Mouse (Mus musculus) cerebellum, adult 2 months (tissue): ENCODE data around the gene Metap2. TPM values are rescaled to one million over a fixed set of nuclear protein-coding genes. Genes with fewer than 3 reads are reported as not detected.
"Not testable (repeated sequence)": the region's sequence is repeated elsewhere in the genome, so short reads cannot be mapped to it uniquely, and the experiment has no call there.

Source experiments
- DNase-seq, 2 experiments: peaks; one replicate each; pipeline ENCODE4 v3.0.0; 2021
- H3K27ac ChIP-seq: fragments of 200-500 bp; 2 replicates; pipeline ENCODE4 v1.5.1; 2012; ENCODE audit warnings: low read length, control low read depth, inconsistent platforms; ENCODE audit not compliant: insufficient read depth
- H3K27me3 ChIP-seq: fragments of 200-500 bp; 2 replicates; pipeline ENCODE4 v1.6.1; 2012; ENCODE audit warnings: inconsistent platforms, mild to moderate bottlenecking, low read length, moderate library complexity; ENCODE audit not compliant: control insufficient read depth, insufficient read depth
- H3K4me1 ChIP-seq: fragments of 200-500 bp; 2 replicates; pipeline ENCODE4 v1.6.1; 2011; ENCODE audit warnings: low read length; ENCODE audit not compliant: control insufficient read depth, insufficient read depth
- H3K4me3 ChIP-seq: fragments of 200-500 bp; replicated peaks from 2 replicates; pipeline ENCODE3; 2011; ENCODE audit warnings: mild to moderate bottlenecking, low read depth, low read length, control low read depth; ENCODE audit not compliant: insufficient read depth
- CTCF ChIP-seq: fragments of 200-500 bp; IDR thresholded peaks from 2 replicates; pipeline ENCODE4 v1.5.1; 2011; ENCODE audit warnings: low read depth, mild to moderate bottlenecking, control low read depth, low read length, moderate library complexity, borderline replicate concordance; ENCODE audit not compliant: insufficient read depth
- POLR2A ChIP-seq: fragments of 200-500 bp; IDR thresholded peaks from 2 replicates; pipeline ENCODE4 v1.6.1; 2011; ENCODE audit warnings: low read length, control low read depth, borderline replicate concordance; ENCODE audit not compliant: insufficient read depth
- WGBS: fragments of 180-500 bp; shearing (Covaris S2); methylation state at CpG from one replicate; pipeline ENCODE4 v1.1.7; 2018; 5-methylcytosine and 5-hydroxymethylcytosine counted together
- polyA plus RNA-seq: library from polyadenylated mRNA; depleted of rRNA; stranded (reverse); fragments of >200 nt; gene quantifications from 2 replicates; pipeline ENCODE4 v1.2.3, GENCODE M21; 2012; rRNA removed

Metap2 gene
- polyA plus RNA-seq, 1 experiment, result 131 TPM

DNA sequence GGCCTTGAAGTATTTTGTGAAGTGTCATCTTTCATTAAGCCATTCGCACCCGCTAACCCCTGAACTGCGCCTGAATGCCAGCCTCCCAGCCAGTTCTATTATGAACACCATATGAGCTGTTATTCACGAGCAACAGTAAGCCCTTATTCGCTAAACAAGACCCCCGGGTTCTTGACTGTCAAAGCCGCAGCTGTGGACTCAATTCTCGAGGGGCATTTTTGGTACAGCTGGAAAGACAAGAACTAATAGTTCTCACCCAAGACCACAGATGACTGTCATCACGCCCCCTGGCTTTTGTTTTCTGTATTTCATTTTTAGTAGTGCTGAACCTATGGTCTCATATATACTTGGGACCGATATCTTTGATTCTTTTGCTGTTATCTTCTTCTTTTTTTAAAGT, 83.1 kb downstream of the Metap2 start:
- Histone ChIP-seq H3K27me3 (no peaks in the 10 kb centered on the region), H3K4me1 (peaks cover 7% of the 10 kb centered on the region; the same call in 1 of the 2 replicates), H3K27ac (no peak overlapping the region), H3K4me3 (no peak overlapping the region)
- WGBS, result 27% methylated on average over 10 of the region's 10 CpGs
- peak in 1 of 2 experiments; percentile 23 for DNase-seq
- TF ChIP-seq POLR2A (no peak), CTCF (peak; percentile 20; the same call in 1 of the 2 replicates)

DNA sequence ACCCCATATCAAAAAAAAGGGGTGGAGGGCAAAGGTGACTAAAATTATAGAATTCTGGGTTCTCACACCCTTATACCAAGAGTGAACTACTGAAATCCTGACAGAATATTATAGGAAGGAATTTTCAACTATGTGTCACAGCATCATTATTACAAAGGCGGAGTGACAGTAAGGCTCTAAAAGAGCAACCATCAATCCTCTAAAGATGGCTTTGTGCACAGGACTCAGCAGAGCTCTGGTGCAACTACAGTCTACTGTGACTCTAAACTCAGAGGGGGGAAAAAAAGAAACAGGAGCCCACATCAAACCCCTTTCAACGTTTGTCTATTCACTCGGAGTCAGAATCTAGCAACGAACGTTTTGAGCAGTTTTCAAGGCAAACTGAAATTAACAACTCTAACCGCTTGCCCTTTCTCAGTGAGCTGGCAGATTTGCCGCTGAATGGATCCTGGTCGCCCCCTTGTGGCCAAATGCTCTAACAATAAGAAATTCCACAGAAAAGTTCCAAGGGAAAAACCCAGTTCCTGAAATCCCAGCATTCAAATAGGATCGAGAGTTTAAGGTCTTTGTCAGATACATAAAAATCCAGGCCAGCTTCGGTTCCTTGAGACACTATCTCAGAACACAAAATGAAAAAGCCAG, 84.0 kb downstream of the Metap2 start:
- WGBS, result 6% methylated on average over 10 of the region's 10 CpGs

DNA sequence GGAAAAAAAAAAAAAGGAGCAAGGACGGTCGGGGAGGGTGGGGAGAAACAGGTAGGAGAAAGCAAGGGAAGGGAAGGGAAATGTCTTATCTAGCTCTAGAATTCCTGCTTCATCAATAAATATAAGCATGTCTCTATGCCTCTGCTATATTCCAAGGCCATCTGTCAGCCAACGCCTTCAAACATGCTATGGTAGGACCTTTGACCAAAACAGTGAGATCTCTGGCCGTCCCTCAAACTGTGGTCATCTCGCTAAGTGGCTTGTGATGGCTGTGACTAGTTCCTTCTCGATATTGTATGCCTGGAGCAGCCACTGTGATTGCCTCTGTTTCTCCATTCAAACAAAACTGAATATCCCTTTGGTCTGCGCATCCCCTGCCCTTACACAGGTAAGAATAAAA, 84.8 kb downstream of the Metap2 start:
- no peak for TF ChIP-seq POLR2A
- no peak for TF ChIP-seq CTCF
- DNase-seq, result no peak
- Histone ChIP-seq H3K27ac (no peak overlapping the region), H3K4me1 (peaks cover 7% of the 10 kb centered on the region; the same call in 1 of the 2 replicates), H3K4me3 (no peak overlapping the region), H3K27me3 (no peaks in the 10 kb centered on the region)
- WGBS, result 78% methylated on average over 7 of the region's 7 CpGs

More for the DNA sequence above, 84.0 kb downstream of the Metap2 start:
- no peak for TF ChIP-seq POLR2A
- peak; percentile 85 for TF ChIP-seq CTCF
- Histone ChIP-seq H3K4me1 (peaks cover 7% of the 10 kb centered on the region; the same call in 1 of the 2 replicates), H3K27ac (no peak overlapping the region), H3K4me3 (no peak overlapping the region), H3K27me3 (no peaks in the 10 kb centered on the region)
- DNase-seq, result peak; percentile 82 to 89

DNA sequence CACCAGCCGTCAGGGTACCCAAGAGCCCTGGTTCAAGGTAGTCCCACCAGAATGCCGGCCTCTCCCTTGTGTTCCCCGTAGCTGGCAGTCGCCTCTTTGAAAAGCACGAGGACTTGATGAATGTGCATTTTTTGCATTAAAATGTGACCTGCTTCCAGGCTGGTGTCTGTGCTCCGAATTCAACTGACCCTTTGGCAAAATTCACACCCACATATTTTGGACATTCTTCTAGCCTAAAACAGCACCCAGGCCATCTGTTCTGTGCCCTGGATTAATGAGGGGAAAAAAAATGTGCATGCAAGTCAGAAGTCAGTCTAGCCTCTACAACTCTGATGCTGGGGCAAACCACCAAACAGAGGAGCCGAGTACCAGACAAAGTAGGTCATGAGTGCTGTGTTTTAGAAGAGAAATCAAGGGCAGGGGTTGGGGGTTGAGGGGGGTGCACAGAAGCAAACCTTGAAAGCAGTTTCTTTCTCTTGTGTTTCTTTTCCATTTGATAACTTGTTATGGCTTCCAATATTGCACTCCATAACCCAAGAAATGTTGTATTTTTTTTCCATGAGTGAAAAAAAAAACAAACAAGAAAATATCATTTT, 86.2 kb downstream of the Metap2 start:
- Histone ChIP-seq H3K4me3 (no peak overlapping the region), H3K4me1 (peaks cover 7% of the 10 kb centered on the region; the same call in 1 of the 2 replicates), H3K27me3 (no peaks in the 10 kb centered on the region), H3K27ac (peak overlapping the region; percentile 78)
- TF ChIP-seq POLR2A, result no peak
- no peak for TF ChIP-seq CTCF
- DNase-seq, result peak; percentile 75 to 92
- WGBS, result 6% methylated on average over 7 of the region's 7 CpGs

DNA sequence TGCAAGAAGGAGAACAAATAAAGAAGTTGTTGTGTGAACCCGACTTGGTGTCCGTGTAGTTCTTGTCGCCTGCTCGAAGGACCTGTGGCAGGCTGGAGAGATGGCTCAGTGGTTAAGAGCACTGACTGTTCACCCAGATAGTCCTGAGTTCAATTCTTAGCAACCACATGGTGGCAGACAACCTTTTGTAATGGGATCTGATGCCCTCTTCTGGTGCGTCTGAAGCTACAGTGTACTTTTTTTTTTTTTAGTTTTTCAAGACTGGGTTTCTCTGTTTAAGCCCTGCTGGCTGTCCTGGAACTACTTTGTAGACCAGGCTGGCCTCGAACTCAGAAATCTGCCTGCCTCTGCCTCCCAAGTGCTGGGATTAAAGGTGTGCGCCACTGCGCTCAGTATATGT, 87.5 kb downstream of the Metap2 start:
- DNase-seq, H3K27me3 ChIP-seq, H3K4me1 ChIP-seq, H3K27ac ChIP-seq, H3K4me3 ChIP-seq: not testable (repeated sequence)
- WGBS, result 97% methylated on average over 8 of the region's 8 CpGs

Other genes with a start within 250 kb of the Metap2 start
- gene Usp44, start 65.5 kb downstream of the Metap2 start, polyA plus RNA-seq, result 0.05 TPM in 2 replicates
- 25.7 and 26.8 TPM in 2 replicates for gene Vezt, start 138.7 kb upstream of the Metap2 start, polyA plus RNA-seq
- 5.4 and 6.0 TPM in 2 replicates for gene Fgd6, start 138.9 kb upstream of the Metap2 start, polyA plus RNA-seq